Mouse (Mus musculus): Measurements from ENCODE around the gene Tbx21. TPM values are rescaled to one million over a fixed set of nuclear protein-coding genes. Genes with fewer than 3 reads are reported as not detected.

Gene Tbx21
- total RNA-seq, 2 experiments from 2014 or later: 0.18 TPM

Small RNAs within 50 kb of the gene (microRNA-seq; reads per million reads assigned to microRNA genes)
- gene Mir7235 (0.89 to 1.6 reads per million in 2 experiments), gene Mir8103 (0.22 to 0.59 reads per million in 2 experiments)

Other genes starting within 250 kb of the Tbx21 start
- gene Cdk5rap3, start 198.8 kb downstream of the Tbx21 start, total RNA-seq (2021): 10 to 100 TPM; 53.4 to 59.6 TPM
- gene Prr15l, start 187.2 kb downstream of the Tbx21 start, total RNA-seq (2021): not detected
- gene Pnpo, start 171.3 kb downstream of the Tbx21 start, total RNA-seq (2021): 10 to 100 TPM; 28.0 to 28.8 TPM
- 10 to 100 TPM; 11.5 to 12.0 TPM for gene Sp2, start 132.4 kb downstream of the Tbx21 start, total RNA-seq (2021)
- 1 to 10 TPM; 1.4 TPM for gene Sp6, start 101.9 kb downstream of the Tbx21 start, total RNA-seq (2021)
- gene Scrn2, start 85.4 kb downstream of the Tbx21 start, total RNA-seq (2021): 1 to 10 TPM; 5.2 to 6.3 TPM
- 1 to 10 TPM in 1 of 2 experiments, under 1 TPM in 1; 0.83 to 1.6 TPM for gene Lrrc46, start 73.9 kb downstream of the Tbx21 start, total RNA-seq (2021)
- gene Mrpl10, start 73.8 kb downstream of the Tbx21 start, total RNA-seq (2021): 10 to 100 TPM; 74.4 to 76.7 TPM
- gene Osbpl7, start 64.7 kb downstream of the Tbx21 start, total RNA-seq (2021): 10 to 100 TPM; 12.9 to 13.5 TPM
- gene Tbkbp1, start 36.2 kb upstream of the Tbx21 start, total RNA-seq (2021): 10 to 100 TPM; 54.4 to 60.4 TPM
- 100 to 1,000 TPM; 125 to 136 TPM for gene Kpnb1, start 72.5 kb upstream of the Tbx21 start, total RNA-seq (2021)
- gene Npepps, start 165.3 kb upstream of the Tbx21 start, total RNA-seq (2021): 100 to 1,000 TPM; 144 to 159 TPM
- gene Mrpl45, start 200.4 kb upstream of the Tbx21 start, total RNA-seq (2021): 10 to 100 TPM; 22.8 to 23.7 TPM
- under 1 TPM; 0.34 to 0.42 TPM for gene Gpr179, start 236.7 kb upstream of the Tbx21 start, total RNA-seq (2021)
- gene Socs7, start 247.2 kb upstream of the Tbx21 start, total RNA-seq (2021): 10 to 100 TPM; 69.2 to 72.6 TPM